Mouse (Mus musculus) spleen, postnatal 14 days (tissue): Measurements from ENCODE around the gene Hist1h3h.
A peak's percentile ranks its signal among the peaks of the same experiment; 100 is the strongest.

ENCODE experiments used
- DNase-seq, 2 experiments: peaks; one replicate each; pipeline ENCODE4 v3.0.0; 2021 to 2022; ENCODE audit warnings: low spot score in 2 of 2

Hist1h3h gene

GRCm38 (mm10) chr13:21727948-21728572, 10.6 kb downstream of the Hist1h3h start:
- DNase-seq = no peak

- DNase-seq = no peak
Observed at GRCm38 (mm10) chr13:21729544-21729943, 12.1 kb downstream of the Hist1h3h start.

- no peak for DNase-seq
Observed at GRCm38 (mm10) chr13:21733466-21733865, 16.0 kb downstream of the Hist1h3h start.

GRCm38 (mm10) chr13:21734010-21734905, 16.8 kb downstream of the Hist1h3h start:
- peak in 1 of 2 experiments; percentile 75 for DNase-seq

- DNase-seq = peak; percentile 68 to 78
Observed at GRCm38 (mm10) chr13:21734906-21735767, 17.7 kb downstream of the Hist1h3h start, which contains the start of gene Hist1h4j. TSS of gene Hist1h4j (plus strand) at chr13:21735064.

DNA sequence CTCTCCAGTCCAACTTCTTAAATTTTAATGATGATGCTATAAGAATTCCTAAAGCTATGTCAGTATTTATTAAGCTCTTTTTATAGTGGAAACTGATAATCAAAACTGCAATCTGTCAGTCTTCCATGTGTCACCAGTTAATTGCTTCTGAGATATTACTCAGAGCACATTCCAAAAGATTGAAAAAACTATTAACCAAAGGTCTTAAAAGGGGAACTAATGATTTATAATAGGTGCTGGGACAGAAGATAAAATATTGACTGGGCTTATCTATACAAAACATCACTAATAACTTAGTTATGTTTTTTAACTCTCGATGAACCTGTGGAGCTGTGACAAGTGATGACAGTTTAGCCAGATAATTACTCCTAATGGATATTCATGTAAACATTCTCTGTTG, 27.5 kb downstream of the Hist1h3h start:
- no peak for DNase-seq

GRCm38 (mm10) chr13:21749387-21750158, 32.1 kb downstream of the Hist1h3h start:
- no peak for DNase-seq

GRCm38 (mm10) chr13:21750159-21751017, 32.9 kb downstream of the Hist1h3h start, which contains the start of gene Hist1h4k:
TSS of gene Hist1h4k (minus strand) at chr13:21750505.
- DNase-seq = peak; percentile 90 to 96

GRCm38 (mm10) chr13:21751417-21751816, 34.0 kb downstream of the Hist1h3h start:
- DNase-seq = no peak

DNA sequence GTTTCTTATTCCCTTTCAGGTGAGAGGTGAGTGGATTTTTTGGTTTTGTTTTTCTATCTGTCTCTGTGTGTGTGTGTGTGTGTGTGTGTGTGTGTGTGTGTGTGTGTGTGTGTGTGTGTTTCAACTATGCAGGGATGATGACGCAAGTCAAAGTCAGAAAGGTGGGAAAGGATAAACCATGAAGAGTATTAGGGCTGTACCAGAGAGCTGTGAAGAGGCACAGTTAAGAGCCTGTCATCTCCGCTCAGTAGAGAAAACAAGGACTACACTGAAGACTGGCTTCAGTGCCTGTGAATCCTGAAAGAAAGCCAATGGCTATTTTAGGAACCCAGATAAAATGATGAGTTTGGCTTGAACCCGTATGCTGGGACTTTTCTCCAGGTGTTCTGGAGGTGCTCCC, 34.4 kb downstream of the Hist1h3h start:
- no peak for DNase-seq

- no peak for DNase-seq
Observed at GRCm38 (mm10) chr13:21752356-21752755, 34.9 kb downstream of the Hist1h3h start.

DNA sequence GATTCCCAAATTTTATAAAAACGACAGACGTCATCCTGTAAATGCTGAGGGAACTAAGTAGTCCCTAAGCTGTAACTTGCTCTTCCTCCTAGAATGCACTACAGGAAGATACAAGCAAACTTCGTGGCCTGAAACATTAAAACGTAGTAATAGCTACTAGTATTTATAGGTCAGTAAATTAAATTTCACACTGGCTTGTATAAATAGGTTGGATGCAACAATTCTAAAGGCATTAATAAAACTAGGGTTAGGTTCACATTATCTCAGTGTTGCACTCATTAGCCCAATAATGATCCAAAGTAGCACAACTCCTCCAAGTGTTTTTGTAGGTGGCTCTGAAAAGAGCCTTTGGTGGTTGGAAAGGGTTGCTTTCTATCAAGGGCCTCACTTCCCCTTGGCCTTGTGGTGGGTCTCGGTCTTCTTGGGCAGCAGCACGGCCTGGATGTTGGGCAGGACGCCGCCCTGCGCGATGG, 35.6 kb downstream of the Hist1h3h start:
- no peak for DNase-seq

DNA sequence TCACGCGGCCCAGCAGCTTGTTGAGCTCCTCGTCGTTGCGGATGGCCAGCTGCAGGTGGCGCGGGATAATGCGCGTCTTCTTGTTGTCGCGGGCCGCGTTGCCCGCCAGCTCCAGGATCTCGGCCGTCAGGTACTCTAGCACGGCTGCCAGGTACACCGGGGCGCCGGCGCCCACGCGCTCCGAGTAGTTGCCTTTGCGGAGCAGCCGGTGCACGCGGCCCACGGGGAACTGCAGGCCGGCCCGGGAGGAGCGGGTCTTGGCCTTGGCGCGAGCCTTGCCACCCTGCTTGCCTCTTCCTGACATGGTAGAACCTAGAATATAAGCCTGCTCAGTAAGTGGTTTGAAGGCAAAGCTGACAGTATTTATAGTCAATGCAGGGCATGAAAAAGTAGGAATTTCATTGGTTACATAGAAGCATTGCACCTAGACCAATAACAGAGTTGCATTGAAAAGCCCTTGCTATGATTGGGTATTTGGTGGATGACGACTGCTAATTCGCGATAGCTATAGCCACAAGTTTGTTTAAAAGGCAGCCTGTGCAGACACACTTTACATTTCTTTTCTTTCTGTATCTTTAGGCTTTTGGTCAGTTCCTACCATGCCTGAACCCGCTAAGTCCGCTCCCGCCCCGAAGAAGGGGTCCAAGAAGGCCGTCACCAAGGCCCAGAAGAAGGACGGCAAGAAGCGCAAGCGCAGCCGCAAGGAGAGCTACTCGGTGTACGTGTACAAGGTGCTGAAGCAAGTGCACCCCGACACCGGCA, 36.2 kb downstream of the Hist1h3h start, which contains the start of the genes Hist1h2ak and Hist1h2bn:
Hist1h2ak (minus strand) TSS at position 304 of the 762 bp plus-strand sequence.
Hist1h2bn (plus strand) TSS at position 600 of the 762 bp plus-strand sequence.
- peak; percentile 62 to 70 for DNase-seq

DNA sequence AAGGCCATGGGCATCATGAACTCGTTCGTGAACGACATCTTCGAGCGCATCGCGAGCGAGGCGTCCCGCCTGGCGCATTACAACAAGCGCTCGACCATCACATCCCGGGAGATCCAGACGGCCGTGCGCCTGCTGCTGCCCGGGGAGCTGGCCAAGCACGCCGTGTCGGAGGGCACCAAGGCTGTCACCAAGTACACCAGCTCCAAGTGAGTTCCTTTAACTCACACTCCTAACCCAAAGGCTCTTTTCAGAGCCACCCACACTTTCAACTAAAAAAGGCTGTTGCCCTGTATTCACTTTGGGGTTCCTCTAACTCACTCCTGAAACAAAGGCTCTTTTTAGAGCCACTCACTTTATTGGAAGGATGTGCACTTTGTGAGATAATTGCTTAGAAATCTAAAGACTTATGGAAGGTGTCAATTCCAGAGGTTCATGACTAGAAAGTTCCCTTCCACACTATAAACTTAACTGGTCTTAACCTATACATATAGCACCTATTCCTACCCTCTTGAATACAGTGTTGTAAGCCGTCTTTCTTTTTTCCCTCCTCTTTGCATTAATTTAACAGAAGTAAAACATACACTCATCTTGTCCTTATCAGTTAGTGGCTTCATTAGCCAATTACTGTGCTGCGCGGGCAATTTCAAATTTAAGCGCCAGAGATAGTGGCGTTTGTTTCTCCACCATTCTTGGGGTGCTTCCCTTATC, 37.0 kb downstream of the Hist1h3h start:
- peak in 1 of 2 experiments; percentile 50 for DNase-seq

- no peak for DNase-seq
Observed at GRCm38 (mm10) chr13:21755707-21756106, 38.2 kb downstream of the Hist1h3h start.
